Mouse (Mus musculus): ENCODE measurements around the gene Cenpm. TPM values are rescaled to one million over a fixed set of nuclear protein-coding genes. Genes with fewer than 3 reads are reported as not detected.
"Not testable (repeated sequence)": the region's sequence is repeated elsewhere in the genome, so short reads cannot be mapped to it uniquely, and the experiment has no call there.

The Cenpm gene
- total and polyA plus RNA-seq, 2 experiments from 2014 or later: 10.2 to 17.9 TPM

DNA sequence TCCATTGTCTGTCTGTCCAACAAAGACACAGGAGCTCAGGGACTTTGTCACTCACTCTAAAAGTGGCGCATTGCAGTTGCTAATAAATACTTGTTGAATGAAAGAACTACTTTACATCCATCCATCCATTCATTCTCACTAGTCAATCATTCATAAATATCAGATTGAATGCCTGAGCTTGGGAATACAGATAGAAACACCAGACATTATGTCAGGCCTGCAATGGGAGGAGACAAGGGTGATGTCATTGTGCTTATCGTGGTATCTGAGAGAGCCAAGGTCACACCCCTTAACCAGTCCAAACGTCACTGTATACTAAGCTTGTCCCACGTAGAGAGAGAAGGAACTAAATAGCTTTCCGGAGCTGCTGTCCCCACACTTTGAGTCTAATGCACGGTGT lies 7.5 kb upstream of the Cenpm start, which contains the start of gene 1500009C09Rik:
Gene 1500009C09Rik, plus strand, starts transcription at position 301 of the 400 bp plus-strand sequence.
- Histone ChIP-seq H3K4me2 (ENCODE audit: low read depth, low read length, poor library complexity, severe bottlenecking) (no peak within 1 kb of the TSS), H3K27ac (ENCODE audit: low read depth, low read length) (no peak within 1 kb of the TSS), H3K9me3 (ENCODE audit: low read length) (no peaks in the 10 kb centered on the region), H3K4me3 (ENCODE audit: low read depth, low read length) (no peak within 1 kb of the TSS), H3K4me1 (ENCODE audit: insufficient read depth, low read length) (peaks cover 14% of the 10 kb centered on the region), H3K27me3 (ENCODE audit: insufficient read depth, low read length) (no peaks in the 10 kb centered on the region), H3K9ac (replicated peaks; ENCODE audit: low read length, poor library complexity, severe bottlenecking) (no peak within 1 kb of the TSS), H3K36me3 (ENCODE audit: insufficient read depth, low read length) (no peaks in the 10 kb centered on the region)
- no peak for TF ChIP-seq CTCF (IDR thresholded peaks at IDR 0.05)
- no peak for ATAC-seq (ENCODE audit: low FRiP score)
- WGBS: 91% methylated on average over 6 of the region's 6 CpGs
- DNase-seq (ENCODE audit: low spot score): no peak

DNA sequence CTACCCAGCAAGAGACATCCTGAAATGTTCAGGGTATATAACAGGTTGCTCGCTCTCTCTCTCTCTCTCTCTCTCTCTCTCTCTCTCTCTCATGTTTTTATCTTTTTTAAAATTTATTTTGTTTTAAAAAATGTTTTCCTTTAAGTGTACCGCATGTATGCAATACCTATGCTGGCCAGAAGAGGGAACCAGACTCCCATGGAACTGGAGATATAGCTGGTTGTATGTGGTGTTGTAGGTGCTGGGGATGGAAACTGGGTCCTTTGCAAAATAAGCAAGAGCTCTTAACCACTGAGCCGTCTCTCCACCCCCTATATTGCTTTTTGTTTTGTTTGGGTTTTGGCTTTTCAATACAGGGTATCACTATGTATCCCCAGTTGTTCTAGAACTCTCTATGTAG lies 7.0 kb upstream of the Cenpm start:
- Histone ChIP-seq H3K27me3 (ENCODE audit: insufficient read depth, low read length) (no peaks in the 10 kb centered on the region), H3K4me1 (ENCODE audit: insufficient read depth, low read length) (peaks cover 10% of the 10 kb centered on the region), H3K27ac (ENCODE audit: low read depth, low read length) (no peak overlapping the region), H3K4me2 (ENCODE audit: low read depth, low read length, poor library complexity, severe bottlenecking) (no peak overlapping the region), H3K9ac (replicated peaks; ENCODE audit: low read length, poor library complexity, severe bottlenecking) (no peak overlapping the region), H3K9me3 (ENCODE audit: low read length) (no peaks in the 10 kb centered on the region), H3K36me3 (ENCODE audit: insufficient read depth, low read length) (no peaks in the 10 kb centered on the region), H3K4me3 (ENCODE audit: low read depth, low read length) (no peak overlapping the region)
- WGBS: over 99% methylated on average over 3 of the region's 3 CpGs
- no peak for DNase-seq (ENCODE audit: low spot score)
- no peak for ATAC-seq (ENCODE audit: low FRiP score)
- TF ChIP-seq CTCF (IDR thresholded peaks at IDR 0.05): peak; percentile 50

GRCm38 (mm10) chr15:82247131-82247776 lies 2.7 kb upstream of the Cenpm start:
- no peak overlapping the region for H3K27ac ChIP-seq (ENCODE audit: low read depth, low read length)
- no peak overlapping the region for H3K4me2 ChIP-seq (ENCODE audit: low read depth, low read length, poor library complexity, severe bottlenecking)
- no peak overlapping the region for H3K4me3 ChIP-seq (ENCODE audit: low read depth, low read length)
- WGBS: 78% methylated on average over 3 of the region's 3 CpGs
- no peak overlapping the region for H3K9ac ChIP-seq (replicated peaks; ENCODE audit: low read length, poor library complexity, severe bottlenecking)
- no peaks in the 10 kb centered on the region for H3K9me3 ChIP-seq (ENCODE audit: low read length)
- no peaks in the 10 kb centered on the region for H3K27me3 ChIP-seq (ENCODE audit: insufficient read depth, low read length)
- no peaks in the 10 kb centered on the region for H3K36me3 ChIP-seq (ENCODE audit: insufficient read depth, low read length)
- no peak for TF ChIP-seq CTCF (IDR thresholded peaks at IDR 0.05)
- no peaks in the 10 kb centered on the region for H3K4me1 ChIP-seq (ENCODE audit: insufficient read depth, low read length)
- ATAC-seq (ENCODE audit: low FRiP score) (no peak), DNase-seq (ENCODE audit: low spot score) (no peak)

GRCm38 (mm10) chr15:82244805-82245161 lies 235 bp upstream of the Cenpm start:
- not testable (repeated sequence) for H3K27ac ChIP-seq (ENCODE audit: low read depth, low read length); H3K27me3 ChIP-seq (ENCODE audit: insufficient read depth, low read length); DNase-seq (ENCODE audit: low spot score); H3K4me1 ChIP-seq (ENCODE audit: insufficient read depth, low read length); ATAC-seq (ENCODE audit: low FRiP score); H3K9ac ChIP-seq (replicated peaks; ENCODE audit: low read length, poor library complexity, severe bottlenecking); H3K9me3 ChIP-seq (ENCODE audit: low read length); H3K36me3 ChIP-seq (ENCODE audit: insufficient read depth, low read length)
- 22% methylated on average over 9 of the region's 9 CpGs for WGBS
- peak overlapping the region; percentile 61 for H3K4me3 ChIP-seq (ENCODE audit: low read depth, low read length)
- peak overlapping the region; percentile 95 for H3K4me2 ChIP-seq (ENCODE audit: low read depth, low read length, poor library complexity, severe bottlenecking)

DNA sequence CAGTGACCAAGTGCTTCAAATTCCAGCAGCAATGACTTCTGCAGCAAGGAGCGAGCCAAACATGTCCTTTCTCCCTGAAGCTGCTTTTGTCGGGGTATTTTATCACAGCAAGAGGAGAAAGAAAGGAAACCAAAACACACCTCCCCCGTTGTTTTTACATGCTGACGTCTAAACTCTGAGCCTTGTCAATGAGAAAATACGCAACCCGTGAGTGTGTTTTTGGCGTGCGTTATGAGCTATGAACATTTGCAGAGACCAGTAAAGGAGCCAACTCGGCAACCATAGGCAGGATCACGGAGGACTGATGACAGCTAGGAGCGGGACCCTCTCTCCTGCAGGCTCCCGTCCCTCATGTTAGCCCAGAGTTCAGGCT lies 820 bp downstream of the Cenpm start:
- no peaks in the 10 kb centered on the region for H3K36me3 ChIP-seq (ENCODE audit: insufficient read depth, low read length)
- peak overlapping the region; percentile 62 for H3K9ac ChIP-seq (replicated peaks; ENCODE audit: low read length, poor library complexity, severe bottlenecking)
- 0 out of 2 replicates have a peak overlapping the region, but pooled peaks have one; percentile 26 for H3K27ac ChIP-seq (ENCODE audit: low read depth, low read length)
- peak overlapping the region; percentile 61 for H3K4me3 ChIP-seq (ENCODE audit: low read depth, low read length)
- no peaks in the 10 kb centered on the region for H3K4me1 ChIP-seq (ENCODE audit: insufficient read depth, low read length)
- ATAC-seq (ENCODE audit: low FRiP score) (peak; percentile 42; the same call in 1 of the 2 replicates), DNase-seq (ENCODE audit: low spot score) (peak; percentile 45)
- H3K27me3 ChIP-seq (ENCODE audit: insufficient read depth, low read length): no peaks in the 10 kb centered on the region
- H3K9me3 ChIP-seq (ENCODE audit: low read length): no peaks in the 10 kb centered on the region
- H3K4me2 ChIP-seq (ENCODE audit: low read depth, low read length, poor library complexity, severe bottlenecking): peak overlapping the region; percentile 95
- no peak for TF ChIP-seq CTCF (IDR thresholded peaks at IDR 0.05)
- 3% methylated on average over 12 of the region's 12 CpGs for WGBS

GRCm38 (mm10) chr15:82243311-82243710 lies 1.2 kb downstream of the Cenpm start:
- peak overlapping the region; percentile 61 for H3K4me3 ChIP-seq (ENCODE audit: low read depth, low read length)
- no peak overlapping the region for H3K9ac ChIP-seq (replicated peaks; ENCODE audit: low read length, poor library complexity, severe bottlenecking)
- ATAC-seq (ENCODE audit: low FRiP score) (no peak), DNase-seq (ENCODE audit: low spot score) (no peak)
- no peaks in the 10 kb centered on the region for H3K4me1 ChIP-seq (ENCODE audit: insufficient read depth, low read length)
- no peak for TF ChIP-seq CTCF (IDR thresholded peaks at IDR 0.05)
- H3K9me3 ChIP-seq (ENCODE audit: low read length): no peaks in the 10 kb centered on the region
- no peak overlapping the region for H3K27ac ChIP-seq (ENCODE audit: low read depth, low read length)
- 85% methylated on average over 3 of the region's 3 CpGs for WGBS
- H3K36me3 ChIP-seq (ENCODE audit: insufficient read depth, low read length): no peaks in the 10 kb centered on the region
- peak overlapping the region; percentile 95 for H3K4me2 ChIP-seq (ENCODE audit: low read depth, low read length, poor library complexity, severe bottlenecking)
- no peaks in the 10 kb centered on the region for H3K27me3 ChIP-seq (ENCODE audit: insufficient read depth, low read length)
